Mouse (Mus musculus) MEL (cell line): Measurements from ENCODE around the gene Zfp282. TPM values are rescaled to one million over a fixed set of nuclear protein-coding genes. Genes with fewer than 3 reads are reported as not detected.

Experiments used
- DNase-seq: peaks from one replicate; pipeline ENCODE4 v3.0.0; 2011; ENCODE audit warnings: low read depth, low spot score
- H3K27ac ChIP-seq: 2 replicates; pipeline ENCODE4 v1.5.1; 2012; ENCODE audit warnings: low read depth, mild to moderate bottlenecking, control low read depth, low read length, moderate library complexity; ENCODE audit not compliant: control insufficient read depth
- H3K27me3 ChIP-seq, 2 experiments: fragments of 150-350 bp in 1 of 2; sonication (generic) in 1 of 2; 2 replicates each; pipeline ENCODE4 v1.6.1; 2012; ENCODE audit warnings: low read length in 2 of 2, mild to moderate bottlenecking in 2 of 2, improper control_type of control experiment in 1 of 2, moderate library complexity in 1 of 2; ENCODE audit not compliant: insufficient read depth in 2 of 2, control insufficient read depth in 1 of 2
- H3K36me3 ChIP-seq, 2 experiments: 2 replicates each; pipeline ENCODE4 v1.6.1; 2012 to 2014; ENCODE audit warnings: low read length in 2 of 2, improper control_type of control experiment in 1 of 2, inconsistent platforms in 1 of 2, mild to moderate bottlenecking in 1 of 2; ENCODE audit not compliant: insufficient read depth in 2 of 2, control insufficient read depth in 1 of 2
- H3K4me1 ChIP-seq, 2 experiments: fragments of 150-350 bp in 1 of 2; sonication (generic) in 1 of 2; 2 replicates each; pipeline ENCODE4 v1.6.1; 2012; ENCODE audit warnings: low read length in 2 of 2, improper control_type of control experiment in 1 of 2, mild to moderate bottlenecking in 1 of 2; ENCODE audit not compliant: insufficient read depth in 2 of 2, control insufficient read depth in 1 of 2
- H3K4me3 ChIP-seq, 2 experiments: fragments of 150-350 bp in 1 of 2; sonication (generic) in 1 of 2; 2 replicates each; pipeline ENCODE4 v1.5.1; 2012; ENCODE audit warnings: low read depth in 2 of 2, low read length in 2 of 2, mild to moderate bottlenecking in 2 of 2, moderate library complexity in 2 of 2, control low read depth in 1 of 2, improper control_type of control experiment in 1 of 2; ENCODE audit not compliant: control insufficient read depth in 1 of 2, insufficient read depth in 1 of 2
- H3K79me2 ChIP-seq: 2 replicates; pipeline ENCODE4 v1.6.1; 2012; ENCODE audit warnings: mild to moderate bottlenecking, low read length, moderate library complexity; ENCODE audit not compliant: control insufficient read depth, poor library complexity, insufficient read depth
- H3K9ac ChIP-seq: 2 replicates; pipeline ENCODE4 v1.6.1; 2012; ENCODE audit warnings: low read depth, mild to moderate bottlenecking, control low read depth, low read length, moderate library complexity; ENCODE audit not compliant: control insufficient read depth, poor library complexity, severe bottlenecking
- H3K9me3 ChIP-seq: fragments of 150-350 bp; sonication (generic); replicated peaks from 2 replicates; pipeline ENCODE4 v1.6.1; 2012; ENCODE audit warnings: mild to moderate bottlenecking, low read length, improper control_type of control experiment, moderate library complexity; ENCODE audit not compliant: insufficient read depth
- BHLHE40 ChIP-seq: IDR thresholded peaks from 2 replicates; pipeline ENCODE4 v1.6.1; 2012; ENCODE audit warnings: low read depth, mild to moderate bottlenecking, inconsistent platforms, low read length, improper control_type of control experiment, borderline replicate concordance
- CHD1 ChIP-seq: IDR thresholded peaks from 2 replicates; pipeline ENCODE4 v1.6.1; 2012; ENCODE audit warnings: low read depth, mild to moderate bottlenecking, inconsistent platforms, low read length, improper control_type of control experiment
- CHD2 ChIP-seq: IDR thresholded peaks from 2 replicates; pipeline ENCODE4 v1.6.1; 2011; ENCODE audit warnings: low read length, improper control_type of control experiment
- E2F4 ChIP-seq: IDR thresholded peaks from 2 replicates; pipeline ENCODE4 v1.6.1; 2011; ENCODE audit warnings: low read depth, low read length, improper control_type of control experiment, borderline replicate concordance
- ELF1 ChIP-seq: IDR thresholded peaks from 2 replicates; pipeline ENCODE4 v1.6.1; 2014; ENCODE audit warnings: low read depth, mild to moderate bottlenecking, inconsistent platforms, low read length, improper control_type of control experiment, moderate library complexity
- ETS1 ChIP-seq: IDR thresholded peaks from 2 replicates; pipeline ENCODE4 v1.6.1; 2012; ENCODE audit warnings: low read depth, mild to moderate bottlenecking, inconsistent platforms, low read length, improper control_type of control experiment, moderate library complexity
- GATA1 ChIP-seq: IDR thresholded peaks from 2 replicates; pipeline ENCODE4 v1.6.1; 2011; ENCODE audit warnings: low read depth, low read length, improper control_type of control experiment
- HCFC1 ChIP-seq: IDR thresholded peaks from 2 replicates; pipeline ENCODE4 v1.6.1; 2012; ENCODE audit warnings: low read depth, mild to moderate bottlenecking, inconsistent platforms, low read length, improper control_type of control experiment, moderate library complexity
- JUND ChIP-seq: IDR thresholded peaks from 2 replicates; pipeline ENCODE4 v1.6.1; 2011; ENCODE audit warnings: low read depth, mild to moderate bottlenecking, improper control_type of control experiment, low read length
- KAT2A ChIP-seq: conservative IDR thresholded peaks from 2 replicates; pipeline ENCODE4 v1.6.1; 2012; ENCODE audit warnings: low read depth, low read length, improper control_type of control experiment, inconsistent platforms
- MAX ChIP-seq: IDR thresholded peaks from 2 replicates; pipeline ENCODE4 v1.6.1; 2011; ENCODE audit warnings: low read length, improper control_type of control experiment
- MYC ChIP-seq: IDR thresholded peaks from 2 replicates; pipeline ENCODE4 v1.6.1; 2011; ENCODE audit warnings: low read depth, mild to moderate bottlenecking, low read length, improper control_type of control experiment, moderate library complexity
- NRF1 ChIP-seq: IDR thresholded peaks from 2 replicates; pipeline ENCODE4 v1.6.1; 2014; ENCODE audit warnings: low read depth, mild to moderate bottlenecking, inconsistent platforms, low read length, improper control_type of control experiment, moderate library complexity; ENCODE audit not compliant: poor library complexity, insufficient read depth, severe bottlenecking
- POLR2AphosphoS5 ChIP-seq: IDR thresholded peaks from 2 replicates; pipeline ENCODE4 v1.6.1; 2012; ENCODE audit warnings: low read depth, borderline replicate concordance, mild to moderate bottlenecking, inconsistent platforms, low read length, moderate library complexity, mixed read lengths
- RCOR1 ChIP-seq: IDR thresholded peaks from 2 replicates; pipeline ENCODE4 v1.6.1; 2012; ENCODE audit warnings: low read depth, mild to moderate bottlenecking, inconsistent platforms, low read length, improper control_type of control experiment
- TAL1 ChIP-seq: IDR thresholded peaks from 2 replicates; pipeline ENCODE4 v1.6.1; 2012; ENCODE audit warnings: mild to moderate bottlenecking, inconsistent platforms, low read length, moderate library complexity, mixed read lengths
- TBP ChIP-seq: IDR thresholded peaks from 2 replicates; pipeline ENCODE4 v1.8.0; 2011; ENCODE audit warnings: low read depth, low read length, improper control_type of control experiment
- UBTF ChIP-seq: IDR thresholded peaks from 2 replicates; pipeline ENCODE4 v1.6.1; 2012; ENCODE audit warnings: low read depth, mild to moderate bottlenecking, inconsistent platforms, low read length, improper control_type of control experiment, moderate library complexity, borderline replicate concordance; ENCODE audit not compliant: insufficient read depth
- USF2 ChIP-seq, 2 experiments: IDR thresholded peaks; 2 replicates each; pipeline ENCODE4 v1.6.1; 2011 to 2012; ENCODE audit warnings: improper control_type of control experiment in 2 of 2, low read length in 2 of 2, borderline replicate concordance in 1 of 2, inconsistent platforms in 1 of 2, low read depth in 1 of 2, mild to moderate bottlenecking in 1 of 2; ENCODE audit not compliant: insufficient read depth in 1 of 2
- ZC3H11A ChIP-seq: IDR thresholded peaks from 2 replicates; pipeline ENCODE4 v1.6.1; 2012; ENCODE audit warnings: low read depth, mild to moderate bottlenecking, inconsistent platforms, low read length, improper control_type of control experiment
- ZKSCAN1 ChIP-seq: IDR thresholded peaks from 2 replicates; pipeline ENCODE4 v1.6.1; 2012; ENCODE audit warnings: low read depth, mild to moderate bottlenecking, inconsistent platforms, low read length, improper control_type of control experiment, moderate library complexity
- ZMIZ1 ChIP-seq: IDR thresholded peaks from 2 replicates; pipeline ENCODE4 v1.6.1; 2012; ENCODE audit warnings: low read depth, mild to moderate bottlenecking, inconsistent platforms, low read length, improper control_type of control experiment, moderate library complexity
- polyA plus RNA-seq, 2 experiments: library from polyadenylated mRNA; stranded (reverse) in 1 of 2; unstranded in 1 of 2; fragments of >175 nt in 1 of 2; fragments of >200 nt in 1 of 2; gene quantifications; 2 replicates each; pipeline versions ENCODE4 v1.2.1 to v1.2.4; 2012; ENCODE audit warnings: low replicate concordance in 2 of 2, low read depth in 1 of 2; ENCODE audit not compliant: insufficient read length in 2 of 2, insufficient read depth in 1 of 2, missing spikeins in 1 of 2
- total RNA-seq: library from RNA; depleted of rRNA; stranded (reverse); fragments of 300-350 nt; gene quantifications from 2 replicates; pipeline ENCODE4 v1.2.3, GENCODE M21; 2012

Zfp282 gene
- total and polyA plus RNA-seq, 3 experiments: 8.2 to 13.8 TPM; not detected in 1

DNA sequence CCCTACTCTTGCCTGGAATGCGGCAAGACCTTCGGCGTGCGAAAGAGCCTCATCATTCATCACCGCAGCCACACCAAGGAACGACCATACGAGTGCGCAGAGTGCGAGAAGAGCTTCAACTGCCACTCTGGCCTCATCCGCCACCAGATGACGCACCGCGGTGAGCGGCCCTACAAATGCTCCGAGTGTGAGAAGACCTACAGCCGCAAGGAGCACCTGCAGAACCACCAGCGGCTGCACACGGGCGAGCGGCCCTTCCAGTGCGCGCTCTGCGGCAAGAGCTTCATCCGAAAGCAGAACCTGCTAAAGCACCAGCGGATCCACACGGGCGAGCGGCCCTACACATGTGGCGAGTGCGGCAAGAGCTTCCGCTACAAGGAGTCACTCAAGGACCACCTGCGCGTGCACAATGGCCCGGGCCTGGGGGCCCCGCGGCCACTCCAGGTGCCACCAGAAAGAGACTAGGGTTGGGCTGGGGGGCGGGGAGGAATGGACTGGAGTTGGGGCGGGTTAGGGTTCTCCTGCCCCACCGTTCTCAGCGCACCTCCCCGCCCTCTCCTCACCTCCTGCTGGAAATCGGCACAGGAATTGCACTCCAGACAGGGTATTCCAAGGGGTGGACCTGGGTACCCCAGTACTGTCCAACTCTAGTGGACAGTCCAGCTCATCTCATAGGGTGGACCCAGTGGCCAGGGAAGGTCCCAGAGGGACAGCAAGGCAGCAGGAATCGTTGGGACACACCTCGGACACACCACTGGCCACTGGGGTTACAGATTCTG lies 28.1 kb downstream of the Zfp282 start (continued):
- TF ChIP-seq ETS1 (no peak), KAT2A (no peak), UBTF (no peak), USF2 (IDR thresholded peaks at IDR 0.05; ENCODE audit: borderline replicate concordance in 1 of 2, insufficient read depth in 1 of 2, low read depth in 1 of 2, low read length in 2 of 2) (no peak)

DNA sequence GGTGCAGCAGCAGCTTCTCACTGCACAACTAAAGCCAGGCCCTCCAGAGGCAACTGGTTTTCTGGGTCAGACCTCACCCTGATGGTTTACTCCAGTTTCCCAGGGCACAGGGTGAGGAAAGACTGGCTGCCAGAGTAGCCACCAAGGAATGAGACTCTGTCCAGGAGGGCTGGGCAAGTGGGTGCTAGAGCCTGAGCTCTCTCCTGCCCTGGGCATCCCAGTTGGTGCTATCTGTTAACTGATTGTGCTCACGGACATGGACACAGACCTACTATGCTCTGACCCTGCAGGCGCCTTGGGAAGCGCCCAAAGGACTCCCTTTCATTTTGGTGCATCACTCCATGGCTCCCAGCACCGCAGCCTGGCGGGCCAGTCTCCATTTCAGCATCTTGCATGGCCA lies 29.3 kb downstream of the Zfp282 start:
- no peaks in the 10 kb centered on the region for H3K79me2 ChIP-seq
- H3K27me3 ChIP-seq: no peaks in the 10 kb centered on the region
- H3K9me3 ChIP-seq: no peaks in the 10 kb centered on the region
- H3K9ac ChIP-seq: no peak overlapping the region
- no peak overlapping the region for H3K4me3 ChIP-seq
- no peak overlapping the region for H3K27ac ChIP-seq
- H3K4me1 ChIP-seq: no peaks in the 10 kb centered on the region
- H3K36me3 ChIP-seq: peaks cover 0 to 2% of the 10 kb centered on the region in 2 experiments; a peak in 2 of 4 replicates
- no peak for DNase-seq
- TF ChIP-seq RCOR1: no peak
- TF ChIP-seq ZC3H11A: no peak
- no peak for TF ChIP-seq ZKSCAN1
- no peak for TF ChIP-seq BHLHE40
- no peak for TF ChIP-seq NRF1
- TF ChIP-seq TBP: no peak
- no peak for TF ChIP-seq ZMIZ1
- TF ChIP-seq TAL1: no peak
- TF ChIP-seq CHD1: no peak
- TF ChIP-seq MYC: no peak
- TF ChIP-seq GATA1: no peak
- TF ChIP-seq ELF1: no peak
- no peak for TF ChIP-seq MAX
- no peak for TF ChIP-seq HCFC1
- no peak for TF ChIP-seq JUND
- TF ChIP-seq CHD2: no peak
- TF ChIP-seq E2F4: no peak
- no peak for TF ChIP-seq POLR2AphosphoS5
- TF ChIP-seq, all 39 proteins: peak for 0
